ENCODE assay signal across 24 mouse cellular contexts in the genomic region with DNA sequence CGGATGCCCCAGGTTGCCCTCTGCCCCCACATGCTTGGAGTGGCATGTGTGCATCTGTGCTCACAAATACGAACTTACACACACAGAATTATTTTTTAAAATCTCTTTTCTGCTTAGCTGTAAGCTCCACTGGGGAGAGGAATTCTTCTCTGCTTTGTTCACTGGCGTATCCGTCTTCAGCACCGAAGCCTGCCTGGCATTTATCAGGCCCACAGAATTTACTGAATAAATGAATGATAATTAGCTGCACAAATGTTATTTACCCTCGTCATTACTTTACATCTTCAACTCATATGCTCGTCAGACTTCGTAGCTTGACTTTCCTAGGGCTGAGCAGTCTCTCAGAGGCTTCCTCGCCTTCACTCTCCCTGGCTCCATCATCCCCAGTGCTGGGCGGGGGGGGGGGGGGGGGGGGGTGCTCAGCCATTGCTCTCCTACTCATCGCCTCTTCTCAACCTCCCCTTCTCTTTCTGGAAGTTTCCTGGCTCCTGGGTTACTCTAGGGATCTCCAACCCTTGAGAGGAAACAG. TPM values are rescaled to one million over a fixed set of nuclear protein-coding genes. Genes with fewer than 3 reads are reported as not detected.
A peak's percentile ranks its signal among the peaks of the same experiment; 100 is the strongest.
DNase-seq lines count a peak whose midpoint lies in the region; ATAC-seq lines count a peak whose summit lies in the region.
"Had no signal": no experiment of that assay in that cellular context is flagged by ENCODE, and none has a peak within 500 bp of the region (broad histone marks: within the 10 kb centered on the region; RNA-seq: fewer than 3 reads in every experiment).

No protein-coding gene starts in this region.

- no peak overlapping the region for H3K4me3 ChIP-seq in forebrain, embryonic 13.5 days
- no peak overlapping the region for H3K4me3 ChIP-seq in forebrain, embryonic 10.5 days
- no peak overlapping the region for H3K4me3 ChIP-seq in hindbrain, embryonic 13.5 days
- H3K4me3 ChIP-seq in hindbrain, embryonic 16.5 days (ENCODE audit: low read length), result no peak overlapping the region
- no peak overlapping the region for H3K4me3 ChIP-seq in midbrain, embryonic 14.5 days (replicated peaks; ENCODE audit: low read depth, low read length)
- no peak overlapping the region for H3K4me3 ChIP-seq in midbrain, embryonic 10.5 days
- no peak overlapping the region for H3K4me3 ChIP-seq in midbrain, embryonic 16.5 days (ENCODE audit: low read depth, low read length)
- H3K4me3 ChIP-seq: embryonic facial prominence, embryonic 12.5 days; heart, embryonic 10.5 days had no signal

- no peak overlapping the region for H3K9ac ChIP-seq in forebrain, embryonic 13.5 days
- no peak overlapping the region for H3K9ac ChIP-seq in hindbrain, embryonic 13.5 days
- H3K9ac ChIP-seq in hindbrain, embryonic 16.5 days (ENCODE audit: low read depth, low read length), result no peak overlapping the region
- no peak overlapping the region for H3K9ac ChIP-seq in midbrain, embryonic 14.5 days (replicated peaks; ENCODE audit: low read length)
- H3K9ac ChIP-seq in midbrain, embryonic 16.5 days (ENCODE audit: low read depth, low read length), result 0 out of 2 replicates have a peak overlapping the region, but pooled peaks have one; percentile 2
- H3K9ac ChIP-seq: embryonic facial prominence, embryonic 12.5 days; hindbrain, embryonic 14.5 days had no signal

- no peak for DNase-seq in forebrain, embryonic 10.5 days (ENCODE audit: extremely low spot score, low spot score)
- no peak for DNase-seq in midbrain, embryonic 14.5 days
- DNase-seq in midbrain, embryonic 10.5 days (ENCODE audit: low spot score), result no peak
- DNase-seq in lung, adult 18-20 months, result no peak
- DNase-seq: adrenal gland, adult 8-10 months; adrenal gland, postnatal 36 days; B cell, adult 2 months; cerebellum, adult 11-12 months; cerebellum, adult 9-10 months; cerebellum, postnatal 25 days; gastrocnemius, postnatal 10 days; heart, adult 18-20 months; heart, postnatal 10 days; heart, postnatal 4 days had no signal

- WGBS in forebrain, embryonic 13.5 days, result 49% methylated on average over 11 of the region's 11 CpGs
- 85% methylated on average over 11 of the region's 11 CpGs for WGBS in forebrain, embryonic 10.5 days
- 49% methylated on average over 11 of the region's 11 CpGs for WGBS in hindbrain, embryonic 13.5 days
- WGBS in hindbrain, embryonic 16.5 days, result 51% methylated on average over 10 of the region's 11 CpGs
- WGBS in midbrain, embryonic 14.5 days, result 45% methylated on average over 10 of the region's 11 CpGs
- WGBS in midbrain, embryonic 10.5 days, result 76% methylated on average over 11 of the region's 11 CpGs
- 28% methylated on average over 10 of the region's 11 CpGs for WGBS in midbrain, embryonic 16.5 days

- H3K36me3 ChIP-seq in forebrain, embryonic 13.5 days (ENCODE audit: poor library complexity, severe bottlenecking), result no peaks in the 10 kb centered on the region
- no peaks in the 10 kb centered on the region for H3K36me3 ChIP-seq in forebrain, embryonic 10.5 days (replicated peaks)
- no peaks in the 10 kb centered on the region for H3K36me3 ChIP-seq in hindbrain, embryonic 13.5 days
- no peaks in the 10 kb centered on the region for H3K36me3 ChIP-seq in hindbrain, embryonic 16.5 days (ENCODE audit: control insufficient read depth, insufficient read depth, low read length)
- no peaks in the 10 kb centered on the region for H3K36me3 ChIP-seq in midbrain, embryonic 14.5 days (ENCODE audit: control insufficient read depth, insufficient read depth, low read length)
- H3K36me3 ChIP-seq in midbrain, embryonic 10.5 days, result no peaks in the 10 kb centered on the region
- no peaks in the 10 kb centered on the region for H3K36me3 ChIP-seq in midbrain, embryonic 16.5 days (ENCODE audit: control insufficient read depth, insufficient read depth, low read length)
- H3K36me3 ChIP-seq: embryonic facial prominence, embryonic 12.5 days; G1E; heart, embryonic 10.5 days had no signal

- ATAC-seq in forebrain, embryonic 13.5 days, result peak; percentile 41
- no peak for ATAC-seq in hindbrain, embryonic 13.5 days (ENCODE audit: low FRiP score)
- no peak for ATAC-seq in hindbrain, embryonic 16.5 days
- ATAC-seq in midbrain, embryonic 14.5 days (ENCODE audit: low FRiP score, low TSS enrichment), result no peak
- ATAC-seq in midbrain, embryonic 16.5 days, result peak; percentile 23; the same call in 1 of the 2 replicates
- ATAC-seq: CD4-positive, CD25-positive, alpha-beta regulatory T cell, adult 4 months; inflammation-experienced regulatory T-cells, adult 6 months had no signal

- no peaks in the 10 kb centered on the region for H3K27me3 ChIP-seq in forebrain, embryonic 13.5 days
- no peaks in the 10 kb centered on the region for H3K27me3 ChIP-seq in forebrain, embryonic 10.5 days (ENCODE audit: poor library complexity, severe bottlenecking)
- H3K27me3 ChIP-seq in hindbrain, embryonic 13.5 days, result no peaks in the 10 kb centered on the region
- no peaks in the 10 kb centered on the region for H3K27me3 ChIP-seq in hindbrain, embryonic 16.5 days (replicated peaks; ENCODE audit: control insufficient read depth, insufficient read depth, low read length)
- H3K27me3 ChIP-seq in midbrain, embryonic 14.5 days (ENCODE audit: control insufficient read depth, insufficient read depth, low read length), result no peaks in the 10 kb centered on the region
- H3K27me3 ChIP-seq in midbrain, embryonic 10.5 days (ENCODE audit: low read depth, poor library complexity, severe bottlenecking), result no peaks in the 10 kb centered on the region
- no peaks in the 10 kb centered on the region for H3K27me3 ChIP-seq in midbrain, embryonic 16.5 days (ENCODE audit: control insufficient read depth, insufficient read depth, low read depth, low read length)
- H3K27me3 ChIP-seq: embryonic facial prominence, embryonic 12.5 days had no signal

- no peaks in the 10 kb centered on the region for H3K9me3 ChIP-seq in forebrain, embryonic 13.5 days (replicated peaks)
- H3K9me3 ChIP-seq in forebrain, embryonic 10.5 days, result no peaks in the 10 kb centered on the region
- no peaks in the 10 kb centered on the region for H3K9me3 ChIP-seq in hindbrain, embryonic 13.5 days
- no peaks in the 10 kb centered on the region for H3K9me3 ChIP-seq in hindbrain, embryonic 16.5 days (ENCODE audit: control insufficient read depth, low read length)
- no peaks in the 10 kb centered on the region for H3K9me3 ChIP-seq in midbrain, embryonic 14.5 days (ENCODE audit: control insufficient read depth, low read length)
- H3K9me3 ChIP-seq in midbrain, embryonic 10.5 days (replicated peaks), result no peaks in the 10 kb centered on the region
- no peaks in the 10 kb centered on the region for H3K9me3 ChIP-seq in midbrain, embryonic 16.5 days (replicated peaks; ENCODE audit: control insufficient read depth, low read length, poor library complexity, severe bottlenecking)
- H3K9me3 ChIP-seq: embryonic facial prominence, embryonic 12.5 days; heart, embryonic 10.5 days had no signal

- peaks cover 41% of the 10 kb centered on the region for H3K4me1 ChIP-seq in forebrain, embryonic 13.5 days
- peaks cover 35% of the 10 kb centered on the region for H3K4me1 ChIP-seq in forebrain, embryonic 10.5 days
- H3K4me1 ChIP-seq in hindbrain, embryonic 13.5 days (replicated peaks), result peaks cover 39% of the 10 kb centered on the region
- H3K4me1 ChIP-seq in hindbrain, embryonic 16.5 days (ENCODE audit: control insufficient read depth, insufficient read depth, low read depth, low read length), result peaks cover 13% of the 10 kb centered on the region
- H3K4me1 ChIP-seq in midbrain, embryonic 14.5 days (ENCODE audit: control insufficient read depth, insufficient read depth, low read length), result peaks cover 26% of the 10 kb centered on the region
- peaks cover 41% of the 10 kb centered on the region for H3K4me1 ChIP-seq in midbrain, embryonic 10.5 days
- H3K4me1 ChIP-seq in midbrain, embryonic 16.5 days (ENCODE audit: control insufficient read depth, insufficient read depth, low read length), result peaks cover 25% of the 10 kb centered on the region

- no peak overlapping the region for H3K4me2 ChIP-seq in forebrain, embryonic 13.5 days
- H3K4me2 ChIP-seq in hindbrain, embryonic 13.5 days, result no peak overlapping the region
- H3K4me2 ChIP-seq in hindbrain, embryonic 16.5 days (ENCODE audit: low read length), result no peak overlapping the region
- no peak overlapping the region for H3K4me2 ChIP-seq in midbrain, embryonic 14.5 days (ENCODE audit: low read length)
- H3K4me2 ChIP-seq in midbrain, embryonic 16.5 days (ENCODE audit: low read length), result no peak overlapping the region
- H3K4me2 ChIP-seq: embryonic facial prominence, embryonic 12.5 days; hindbrain, embryonic 14.5 days had no signal

- peak overlapping the region; percentile 63 for H3K27ac ChIP-seq in forebrain, embryonic 13.5 days
- H3K27ac ChIP-seq in forebrain, embryonic 10.5 days, result no peak overlapping the region
- H3K27ac ChIP-seq in hindbrain, embryonic 13.5 days, result peak overlapping the region; percentile 19; the same call in 1 of the 2 replicates
- no peak overlapping the region for H3K27ac ChIP-seq in hindbrain, embryonic 16.5 days (ENCODE audit: low read depth, low read length)
- peak overlapping the region; percentile 57; the same call in 1 of the 2 replicates for H3K27ac ChIP-seq in midbrain, embryonic 14.5 days (replicated peaks; ENCODE audit: low read depth, low read length)
- H3K27ac ChIP-seq in midbrain, embryonic 10.5 days (replicated peaks), result no peak overlapping the region; the same call in 1 of the 2 replicates
- H3K27ac ChIP-seq in midbrain, embryonic 16.5 days (ENCODE audit: low read length), result no peak overlapping the region
- H3K27ac ChIP-seq: embryonic facial prominence, embryonic 12.5 days; heart, embryonic 10.5 days; hindbrain, embryonic 14.5 days had no signal

RNA-seq across cellular contexts. Expression of gene Kcna6, which starts 24.2 kb away (rescaled TPM):
- 4.3 and 4.8 TPM in 2 replicates for polyA plus RNA-seq in forebrain, embryonic 13.5 days (2015; fragmentation: Nextera tagmentation; extraction: Ambion mirVana)
- 2.9 and 3.4 TPM in 2 replicates for polyA plus RNA-seq in forebrain, embryonic 10.5 days (2016; fragmentation: Nextera tagmentation; extraction: Ambion mirVana)
- 9.7 and 10.2 TPM in 2 replicates for polyA plus RNA-seq in hindbrain, embryonic 13.5 days (2015; fragmentation: Nextera tagmentation; extraction: Ambion mirVana)
- polyA plus RNA-seq in hindbrain, embryonic 16.5 days (2015; fragmentation: Nextera tagmentation; extraction: Ambion mirVana), result 25.5 and 29.9 TPM in 2 replicates
- polyA plus RNA-seq in midbrain, embryonic 14.5 days (2014; fragmentation: Nextera tagmentation; extraction: Ambion mirVana), result 13.3 and 14.3 TPM in 2 replicates
- polyA plus RNA-seq in midbrain, embryonic 10.5 days (2016; fragmentation: Nextera tagmentation; extraction: Ambion mirVana), result 3.4 and 4.9 TPM in 2 replicates
- polyA plus RNA-seq in midbrain, embryonic 16.5 days (2015; fragmentation: Nextera tagmentation; extraction: Ambion mirVana), result 22.7 and 28.8 TPM in 2 replicates
- polyA plus RNA-seq: CD4-positive, CD25-positive, alpha-beta regulatory T cell, adult 4 months; G1E; inflammation-experienced regulatory T-cells, adult 6 months had no signal

Comparison
In these comparisons a context has a peak if more than half of its experiments do, and no peak if none do; other contexts are left out.
1. ATAC-seq: peak in forebrain, embryonic 13.5 days (single experiment) and midbrain, embryonic 16.5 days (single experiment); none in hindbrain, embryonic 13.5 days (single experiment), hindbrain, embryonic 16.5 days (single experiment) and midbrain, embryonic 14.5 days (single experiment).
2. H3K27ac ChIP-seq: peak in forebrain, embryonic 13.5 days (single experiment), hindbrain, embryonic 13.5 days (single experiment) and midbrain, embryonic 14.5 days (single experiment); none in forebrain, embryonic 10.5 days (single experiment), hindbrain, embryonic 16.5 days (single experiment), midbrain, embryonic 10.5 days (single experiment) and midbrain, embryonic 16.5 days (single experiment).